Mouse (Mus musculus): ENCODE measurements around the gene Olfr559. TPM values are rescaled to one million over a fixed set of nuclear protein-coding genes. Genes with fewer than 3 reads are reported as not detected.

Gene Olfr559
- polyA plus RNA-seq, 1 experiment, result not detected

Other genes starting within 250 kb of the Olfr559 start
- gene Olfr543, start 245.8 kb downstream of the Olfr559 start, polyA plus RNA-seq (2012; ENCODE audit: insufficient read depth, insufficient read length, missing spikeins), result not detected in 2 replicates
- not detected in 2 replicates for gene Olfr544, start 239.2 kb downstream of the Olfr559 start, polyA plus RNA-seq (2012; ENCODE audit: insufficient read depth, insufficient read length, missing spikeins)
- not detected in 2 replicates for gene Olfr545, start 227.9 kb downstream of the Olfr559 start, polyA plus RNA-seq (2012; ENCODE audit: insufficient read depth, insufficient read length, missing spikeins)
- gene Olfr547, start 192.7 kb downstream of the Olfr559 start, polyA plus RNA-seq (2012; ENCODE audit: insufficient read depth, insufficient read length, missing spikeins), result not detected in 2 replicates
- gene Olfr548-ps1, start 186.6 kb downstream of the Olfr559 start, polyA plus RNA-seq (2012; ENCODE audit: insufficient read depth, insufficient read length, missing spikeins), result not detected in 2 replicates
- not detected in 2 replicates for gene Olfr549, start 177.6 kb downstream of the Olfr559 start, polyA plus RNA-seq (2012; ENCODE audit: insufficient read depth, insufficient read length, missing spikeins)
- 3.1 and 4.2 TPM in 2 replicates for gene Trim21, start 162.0 kb downstream of the Olfr559 start, polyA plus RNA-seq (2012; ENCODE audit: insufficient read depth, insufficient read length, missing spikeins)
- gene Olfr550, start 156.0 kb downstream of the Olfr559 start, polyA plus RNA-seq (2012; ENCODE audit: insufficient read depth, insufficient read length, missing spikeins), result not detected in 2 replicates
- not detected in 2 replicates for gene Olfr551, start 135.6 kb downstream of the Olfr559 start, polyA plus RNA-seq (2012; ENCODE audit: insufficient read depth, insufficient read length, missing spikeins)
- gene Olfr552, start 129.7 kb downstream of the Olfr559 start, polyA plus RNA-seq (2012; ENCODE audit: insufficient read depth, insufficient read length, missing spikeins), result not detected in 2 replicates
- gene Olfr553, start 109.3 kb downstream of the Olfr559 start, polyA plus RNA-seq (2012; ENCODE audit: insufficient read depth, insufficient read length, missing spikeins), result not detected in 2 replicates
- not detected in 2 replicates for gene Olfr554, start 89.1 kb downstream of the Olfr559 start, polyA plus RNA-seq (2012; ENCODE audit: insufficient read depth, insufficient read length, missing spikeins)
- not detected in 2 replicates for gene Olfr555, start 68.7 kb downstream of the Olfr559 start, polyA plus RNA-seq (2012; ENCODE audit: insufficient read depth, insufficient read length, missing spikeins)
- not detected in 2 replicates for gene Olfr556, start 62.6 kb downstream of the Olfr559 start, polyA plus RNA-seq (2012; ENCODE audit: insufficient read depth, insufficient read length, missing spikeins)
- gene Trim68, start 40.2 kb downstream of the Olfr559 start, polyA plus RNA-seq (2012; ENCODE audit: insufficient read depth, insufficient read length, missing spikeins), result 6.3 and 7.5 TPM in 2 replicates
- gene Olfr557, start 31.6 kb downstream of the Olfr559 start, polyA plus RNA-seq (2012; ENCODE audit: insufficient read depth, insufficient read length, missing spikeins), result not detected in 2 replicates
- gene Olfr558, start 25.3 kb downstream of the Olfr559 start, polyA plus RNA-seq (2012; ENCODE audit: insufficient read depth, insufficient read length, missing spikeins), result 1.3 and 2.3 TPM in 2 replicates
- gene Olfr33, start 8.4 kb downstream of the Olfr559 start, polyA plus RNA-seq (2012; ENCODE audit: insufficient read depth, insufficient read length, missing spikeins), result not detected in 2 replicates
- not detected in 2 replicates for gene Olfr560, start 31.9 kb upstream of the Olfr559 start, polyA plus RNA-seq (2012; ENCODE audit: insufficient read depth, insufficient read length, missing spikeins)
- gene Olfr78, start 32.0 kb upstream of the Olfr559 start, polyA plus RNA-seq (2012; ENCODE audit: insufficient read depth, insufficient read length, missing spikeins), result 1.3 TPM in 1 of 2 replicates, not detected in the other
- gene Olfr561, start 43.7 kb upstream of the Olfr559 start, polyA plus RNA-seq (2012; ENCODE audit: insufficient read depth, insufficient read length, missing spikeins), result not detected in 2 replicates
- gene Olfr564, start 76.0 kb upstream of the Olfr559 start, polyA plus RNA-seq (2012; ENCODE audit: insufficient read depth, insufficient read length, missing spikeins), result not detected in 2 replicates
- gene Olfr566, start 131.3 kb upstream of the Olfr559 start, polyA plus RNA-seq (2012; ENCODE audit: insufficient read depth, insufficient read length, missing spikeins), result not detected in 2 replicates
- gene Olfr568, start 149.6 kb upstream of the Olfr559 start, polyA plus RNA-seq (2012; ENCODE audit: insufficient read depth, insufficient read length, missing spikeins), result not detected in 2 replicates
- not detected in 2 replicates for gene Olfr569, start 163.4 kb upstream of the Olfr559 start, polyA plus RNA-seq (2012; ENCODE audit: insufficient read depth, insufficient read length, missing spikeins)
- gene Olfr570, start 167.1 kb upstream of the Olfr559 start, polyA plus RNA-seq (2012; ENCODE audit: insufficient read depth, insufficient read length, missing spikeins), result not detected in 2 replicates
- gene Olfr571, start 190.0 kb upstream of the Olfr559 start, polyA plus RNA-seq (2012; ENCODE audit: insufficient read depth, insufficient read length, missing spikeins), result 0.28 TPM in 1 of 2 replicates, not detected in the other
- gene Olfr572, start 196.9 kb upstream of the Olfr559 start, polyA plus RNA-seq (2012; ENCODE audit: insufficient read depth, insufficient read length, missing spikeins), result not detected in 2 replicates
- not detected in 2 replicates for gene Olfr573-ps1, start 215.1 kb upstream of the Olfr559 start, polyA plus RNA-seq (2012; ENCODE audit: insufficient read depth, insufficient read length, missing spikeins)
- gene Olfr574, start 221.0 kb upstream of the Olfr559 start, polyA plus RNA-seq (2012; ENCODE audit: insufficient read depth, insufficient read length, missing spikeins), result not detected in 2 replicates
- not detected in 2 replicates for gene Olfr575, start 231.3 kb upstream of the Olfr559 start, polyA plus RNA-seq (2012; ENCODE audit: insufficient read depth, insufficient read length, missing spikeins)
- gene Olfr576, start 235.2 kb upstream of the Olfr559 start, polyA plus RNA-seq (2012; ENCODE audit: insufficient read depth, insufficient read length, missing spikeins), result not detected in 2 replicates
- gene Olfr577, start 248.5 kb upstream of the Olfr559 start, polyA plus RNA-seq (2012; ENCODE audit: insufficient read depth, insufficient read length, missing spikeins), result not detected in 2 replicates